ENCODE assay signal across 28 mouse cellular contexts in genomic region chr9:110268416-110268815, GRCm38 (mm10). TPM values are rescaled to one million over a fixed set of nuclear protein-coding genes. Genes with fewer than 3 reads are reported as not detected.
DNase-seq lines count a peak whose midpoint lies in the region; ATAC-seq and TF ChIP-seq lines count a peak whose summit lies in the region.
"Had no signal": no experiment of that assay in that cellular context is flagged by ENCODE, and none has a peak within 500 bp of the region (broad histone marks: within the 10 kb centered on the region; RNA-seq: fewer than 3 reads in every experiment).

No protein-coding gene starts in this region.

- no peak for TF ChIP-seq RAD21 in CH12.LX (IDR thresholded peaks at IDR 0.05; ENCODE audit: low read depth, low read length)

- no peak overlapping the region for H3K27ac ChIP-seq in hindbrain, postnatal 0 days
- no peak overlapping the region for H3K27ac ChIP-seq in hindbrain, embryonic 10.5 days
- no peak overlapping the region for H3K27ac ChIP-seq in kidney, embryonic 14.5 days (ENCODE audit: low read depth, low read length)
- H3K27ac ChIP-seq in CH12.LX (ENCODE audit: insufficient read depth, low read depth), result peak overlapping the region; percentile 30
- H3K27ac ChIP-seq: embryonic facial prominence, embryonic 12.5 days; embryonic facial prominence, embryonic 15.5 days; heart, adult 2 months; heart, embryonic 10.5 days; heart, embryonic 13.5 days; hindbrain, embryonic 13.5 days had no signal

- no peaks in the 10 kb centered on the region for H3K4me1 ChIP-seq in hindbrain, postnatal 0 days (ENCODE audit: insufficient read depth, low read length)
- no peaks in the 10 kb centered on the region for H3K4me1 ChIP-seq in hindbrain, embryonic 10.5 days (replicated peaks)
- H3K4me1 ChIP-seq in kidney, embryonic 14.5 days (ENCODE audit: control insufficient read depth, insufficient read depth, low read length), result no peaks in the 10 kb centered on the region
- H3K4me1 ChIP-seq in CH12.LX (ENCODE audit: control insufficient read depth in 1 of 2, insufficient read depth in 2 of 2), result peaks cover 15 to 29% of the 10 kb centered on the region in 2 experiments
- H3K4me1 ChIP-seq: embryonic facial prominence, embryonic 12.5 days; embryonic facial prominence, embryonic 15.5 days; heart, embryonic 10.5 days; heart, embryonic 13.5 days; hindbrain, embryonic 13.5 days had no signal

- peak; percentile 14 for DNase-seq in hindbrain, postnatal 0 days (ENCODE audit: low spot score)
- no peak for DNase-seq in hindbrain, embryonic 10.5 days (ENCODE audit: low spot score)
- DNase-seq in kidney, postnatal 36 days, result peak; percentile 12 to 36
- peak; percentile 77 for DNase-seq in CH12.LX (ENCODE audit: extremely low read depth)
- no peak for DNase-seq in heart, postnatal 10 days
- DNase-seq: adrenal gland, adult 2 months; adrenal gland, postnatal 14 days; cerebellum, adult 11 months; cerebellum, adult 2 months; cerebellum, adult 9-11 months; cerebellum, postnatal 25 days; forebrain, postnatal 0 days; gastrocnemius, postnatal 10 days; gastrocnemius, postnatal 36 days; heart, adult 2 months had no signal

- H3K9me3 ChIP-seq in hindbrain, postnatal 0 days (ENCODE audit: low read length), result no peaks in the 10 kb centered on the region
- H3K9me3 ChIP-seq in hindbrain, embryonic 10.5 days, result no peaks in the 10 kb centered on the region
- no peaks in the 10 kb centered on the region for H3K9me3 ChIP-seq in kidney, embryonic 14.5 days (ENCODE audit: control insufficient read depth, low read length)
- H3K9me3 ChIP-seq in CH12.LX (replicated peaks; ENCODE audit: low read length), result no peaks in the 10 kb centered on the region
- H3K9me3 ChIP-seq: embryonic facial prominence, embryonic 12.5 days; embryonic facial prominence, embryonic 15.5 days; heart, embryonic 10.5 days; heart, embryonic 13.5 days; hindbrain, embryonic 13.5 days had no signal

- intact Hi-C loops in heart, postnatal 10 days (cut with DNase I), result no loop called here

- no peak for TF ChIP-seq CTCF in hindbrain, postnatal 0 days (IDR thresholded peaks at IDR 0.05; ENCODE audit: low read depth)
- no peak for TF ChIP-seq CTCF in CH12.LX (conservative IDR thresholded peaks at IDR 0.05 in 1 of 2, IDR thresholded peaks at IDR 0.05 in 1 of 2; ENCODE audit: low read depth in 2 of 2, low read length in 2 of 2)

- peak; percentile 63 for TF ChIP-seq POLR2A in CH12.LX (IDR thresholded peaks at IDR 0.05; ENCODE audit: low read depth, low read length)

- TF ChIP-seq EP300 in CH12.LX (IDR thresholded peaks at IDR 0.05; ENCODE audit: low read length), result peak; percentile 59

- 81% methylated on average over 10 of the region's 10 CpGs for WGBS in hindbrain, postnatal 0 days
- 94% methylated on average over 10 of the region's 10 CpGs for WGBS in hindbrain, embryonic 10.5 days
- WGBS in kidney, embryonic 14.5 days, result 91% methylated on average over 10 of the region's 10 CpGs

- H3K4me2 ChIP-seq in hindbrain, postnatal 0 days (ENCODE audit: low read depth, low read length), result no peak overlapping the region
- no peak overlapping the region for H3K4me2 ChIP-seq in kidney, embryonic 14.5 days (replicated peaks; ENCODE audit: low read depth, low read length)
- H3K4me2 ChIP-seq in CH12.LX (ENCODE audit: insufficient read depth, low read depth, poor library complexity, severe bottlenecking), result peak overlapping the region; percentile 62
- H3K4me2 ChIP-seq: embryonic facial prominence, embryonic 12.5 days; embryonic facial prominence, embryonic 15.5 days; heart, embryonic 13.5 days; hindbrain, embryonic 13.5 days had no signal

- dilution Hi-C loops in CH12.LX (cut with MboI; ENCODE audit: extremely low pct_ligation_motif_present, extremely low pct_unique_long_range_greater_than_20kb, low sequenced_read_pairs), result no loop called here

- H3K9ac ChIP-seq in hindbrain, postnatal 0 days (replicated peaks; ENCODE audit: low read length), result no peak overlapping the region
- H3K9ac ChIP-seq in kidney, embryonic 14.5 days (ENCODE audit: low read depth, low read length), result no peak overlapping the region
- peak overlapping the region; percentile 41; the same call in 1 of the 2 replicates for H3K9ac ChIP-seq in CH12.LX (ENCODE audit: insufficient read depth, low read depth)
- H3K9ac ChIP-seq: embryonic facial prominence, embryonic 12.5 days; embryonic facial prominence, embryonic 15.5 days; forebrain, postnatal 0 days; heart, embryonic 13.5 days; hindbrain, embryonic 13.5 days had no signal

- no peaks in the 10 kb centered on the region for H3K36me3 ChIP-seq in hindbrain, postnatal 0 days (ENCODE audit: insufficient read depth, low read length)
- H3K36me3 ChIP-seq in hindbrain, embryonic 10.5 days, result no peaks in the 10 kb centered on the region
- H3K36me3 ChIP-seq in kidney, embryonic 14.5 days (ENCODE audit: control insufficient read depth, insufficient read depth, low read length), result no peaks in the 10 kb centered on the region
- no peaks in the 10 kb centered on the region for H3K36me3 ChIP-seq in CH12.LX (replicated peaks in 1 of 2; ENCODE audit: control insufficient read depth in 1 of 2, insufficient read depth in 1 of 2, low read length in 1 of 2)
- H3K36me3 ChIP-seq: embryonic facial prominence, embryonic 12.5 days; embryonic facial prominence, embryonic 15.5 days; heart, embryonic 10.5 days; heart, embryonic 13.5 days had no signal

- H3K4me3 ChIP-seq in hindbrain, postnatal 0 days (ENCODE audit: low read length), result no peak overlapping the region
- no peak overlapping the region for H3K4me3 ChIP-seq in hindbrain, embryonic 10.5 days
- H3K4me3 ChIP-seq in kidney, embryonic 14.5 days (ENCODE audit: low read length), result no peak overlapping the region
- peak overlapping the region; percentile 7 to 51 (median 20) for H3K4me3 ChIP-seq in CH12.LX (replicated peaks in 1 of 3; ENCODE audit: low read depth in 2 of 3, low read length in 2 of 3, poor library complexity in 1 of 3)
- H3K4me3 ChIP-seq: embryonic facial prominence, embryonic 12.5 days; embryonic facial prominence, embryonic 15.5 days; heart, adult 2 months; heart, embryonic 10.5 days; heart, embryonic 13.5 days; hindbrain, embryonic 13.5 days had no signal

- no peaks in the 10 kb centered on the region for H3K79me2 ChIP-seq in CH12.LX (replicated peaks; ENCODE audit: control insufficient read depth, extremely low read depth, insufficient read depth, poor library complexity, severe bottlenecking)

- in situ Hi-C loops in CH12.LX (cut with MboI; ENCODE audit: low pct_ligation_motif_present, low pct_unique_long_range_greater_than_20kb, low sequenced_read_pairs), result no loop called here

- no peaks in the 10 kb centered on the region for H3K27me3 ChIP-seq in hindbrain, postnatal 0 days (ENCODE audit: insufficient read depth, low read length)
- no peaks in the 10 kb centered on the region for H3K27me3 ChIP-seq in hindbrain, embryonic 10.5 days (ENCODE audit: insufficient read depth, poor library complexity, severe bottlenecking)
- no peaks in the 10 kb centered on the region for H3K27me3 ChIP-seq in kidney, embryonic 14.5 days (ENCODE audit: control insufficient read depth, insufficient read depth, low read length)
- H3K27me3 ChIP-seq in CH12.LX (replicated peaks), result no peaks in the 10 kb centered on the region
- H3K27me3 ChIP-seq: embryonic facial prominence, embryonic 12.5 days; embryonic facial prominence, embryonic 15.5 days; heart, embryonic 13.5 days; hindbrain, embryonic 13.5 days had no signal

- no peak for ATAC-seq in hindbrain, postnatal 0 days
- no peak for ATAC-seq in kidney, embryonic 14.5 days (ENCODE audit: low FRiP score, low TSS enrichment)
- ATAC-seq: CD4-positive, CD25-positive, alpha-beta regulatory T cell, adult 4 months; forebrain, embryonic 14.5 days; forebrain, postnatal 0 days; hindbrain, embryonic 16.5 days; inflammation-experienced regulatory T-cells, adult 6 months; intestine, embryonic 16.5 days; Patski had no signal

TF ChIP-seq in CH12.LX, 34 proteins besides CTCF, POLR2A, EP300 and RAD21 (continues in another document):
- no peak for TF ChIP-seq JUN (IDR thresholded peaks at IDR 0.05; ENCODE audit: insufficient read depth, low read depth, low read length)
- peak; percentile 21; the same call in 1 of the 2 replicates for TF ChIP-seq IRF4 (IDR thresholded peaks at IDR 0.05; ENCODE audit: low read depth, low read length)
- 0 out of 2 replicates have a peak, but pooled peaks have one; percentile 35 for TF ChIP-seq RCOR1 (conservative IDR thresholded peaks at IDR 0.05; ENCODE audit: low read depth, low read length)
- TF ChIP-seq ELF1 (IDR thresholded peaks at IDR 0.05; ENCODE audit: low read depth, low read length), result peak; percentile 71
- TF ChIP-seq CHD2 (IDR thresholded peaks at IDR 0.05; ENCODE audit: low read length), result peak; percentile 73; the same call in 1 of the 2 replicates
- peak; percentile 51; the same call in 1 of the 2 replicates for TF ChIP-seq NELFE (IDR thresholded peaks at IDR 0.05; ENCODE audit: low read depth, low read length)
- TF ChIP-seq BHLHE40 (IDR thresholded peaks at IDR 0.05; ENCODE audit: low read depth, low read length), result peak; percentile 86
- 0 out of 2 replicates have a peak, but pooled peaks have one; percentile 42 for TF ChIP-seq ZMIZ1 (IDR thresholded peaks at IDR 0.05; ENCODE audit: low read depth, low read length)
- peak; percentile 72; the same call in 1 of the 2 replicates for TF ChIP-seq MAX (IDR thresholded peaks at IDR 0.05; ENCODE audit: low read length)
- peak; percentile 80 for TF ChIP-seq TBP (conservative IDR thresholded peaks at IDR 0.05; ENCODE audit: low read depth, low read length)
- TF ChIP-seq MAZ (IDR thresholded peaks at IDR 0.05; ENCODE audit: low read depth, low read length), result no peak

RNA-seq across cellular contexts. Expression of gene Cspg5, which starts 24.8 kb away (rescaled TPM):
- 412 and 470 TPM in 2 replicates for total RNA-seq in hindbrain, postnatal 0 days (2014; rRNA removed)
- 261 and 266 TPM in 2 replicates for polyA plus RNA-seq in hindbrain, postnatal 0 days (2015; fragmentation: Nextera tagmentation; extraction: Ambion mirVana)
- polyA plus RNA-seq in hindbrain, embryonic 10.5 days (2016; fragmentation: Nextera tagmentation; extraction: Ambion mirVana), result 7.0 and 15.1 TPM in 2 replicates
- 0.76 and 1.4 TPM in 2 replicates for polyA plus RNA-seq in kidney, embryonic 14.5 days (2014; fragmentation: Nextera tagmentation; extraction: Ambion mirVana)
- 0.72 and 0.76 TPM in 2 replicates for total RNA-seq in CH12.LX (2012; rRNA removed)
- 0.36 and 0.40 TPM in 2 replicates for total RNA-seq in CH12.LX (2014; rRNA removed)
- 0.49 and 0.97 TPM in 2 replicates for polyA plus RNA-seq in CH12.LX (2012; ENCODE audit: insufficient read length, low read depth)
- under 1 TPM; 0.43 to 0.55 TPM for total RNA-seq in heart, postnatal 10 days (2021)
- total RNA-seq: granulocyte monocyte progenitor cell, adult 5-6 weeks had no signal

RNA-seq across cellular contexts. Expression of gene Elp6, which starts 36.6 kb away (rescaled TPM):
- 27.6 and 30.9 TPM in 2 replicates for total RNA-seq in hindbrain, postnatal 0 days (2014; rRNA removed)
- 30.0 and 31.1 TPM in 2 replicates for polyA plus RNA-seq in hindbrain, postnatal 0 days (2015; fragmentation: Nextera tagmentation; extraction: Ambion mirVana)
- 45.6 TPM in 2 replicates for polyA plus RNA-seq in hindbrain, embryonic 10.5 days (2016; fragmentation: Nextera tagmentation; extraction: Ambion mirVana)
- polyA plus RNA-seq in kidney, embryonic 14.5 days (2014; fragmentation: Nextera tagmentation; extraction: Ambion mirVana), result 32.3 and 33.8 TPM in 2 replicates
- total RNA-seq in CH12.LX (2012; rRNA removed) (32.4 and 35.4 TPM in 2 replicates), CH12.LX (2014; rRNA removed) (42.6 and 44.7 TPM in 2 replicates)
- 24.2 and 25.3 TPM in 2 replicates for polyA plus RNA-seq in CH12.LX (2012; ENCODE audit: insufficient read length, low read depth)
- total RNA-seq in heart, postnatal 10 days (2021), result 1 to 10 TPM; 4.5 to 4.7 TPM

Comparison
In these comparisons a context has a peak if more than half of its experiments do, and no peak if none do; other contexts are left out.
1. DNase-seq: peak in hindbrain, postnatal 0 days (single experiment), kidney, postnatal 36 days (2 of 2) and CH12.LX (single experiment); none in hindbrain, embryonic 10.5 days (single experiment) and heart, postnatal 10 days (0 of 2).
2. RNA of gene Cspg5, which starts 24.8 kb away (polyA plus RNA-seq): 261 to 266 TPM in hindbrain, postnatal 0 days; 7.0 to 15.1 TPM in hindbrain, embryonic 10.5 days, 0.76 to 1.4 TPM in kidney, embryonic 14.5 days and 0.49 to 0.97 TPM in CH12.LX; every median in the first group is over 10 times any median in the second.
3. H3K4me3 ChIP-seq: peak in CH12.LX (3 of 3); none in hindbrain, postnatal 0 days (single experiment), hindbrain, embryonic 10.5 days (single experiment) and kidney, embryonic 14.5 days (single experiment).